Mouse (Mus musculus) cortical plate, adult 2 months (tissue): Measurements from ENCODE around the gene Serpina6.

Experiments used
- CTCF ChIP-seq: fragments of 200-500 bp; IDR thresholded peaks from 2 replicates; pipeline ENCODE4 v1.5.1; 2011; ENCODE audit warnings: mild to moderate bottlenecking, control low read depth, low read length; ENCODE audit not compliant: insufficient read depth; ENCODE audit errors: extremely low read depth
- POLR2A ChIP-seq: fragments of 200-500 bp; IDR thresholded peaks from 2 replicates; pipeline ENCODE4 v1.6.1; 2011; ENCODE audit warnings: mild to moderate bottlenecking, low read length, control low read depth; ENCODE audit not compliant: insufficient read depth; ENCODE audit errors: extremely low read depth

DNA sequence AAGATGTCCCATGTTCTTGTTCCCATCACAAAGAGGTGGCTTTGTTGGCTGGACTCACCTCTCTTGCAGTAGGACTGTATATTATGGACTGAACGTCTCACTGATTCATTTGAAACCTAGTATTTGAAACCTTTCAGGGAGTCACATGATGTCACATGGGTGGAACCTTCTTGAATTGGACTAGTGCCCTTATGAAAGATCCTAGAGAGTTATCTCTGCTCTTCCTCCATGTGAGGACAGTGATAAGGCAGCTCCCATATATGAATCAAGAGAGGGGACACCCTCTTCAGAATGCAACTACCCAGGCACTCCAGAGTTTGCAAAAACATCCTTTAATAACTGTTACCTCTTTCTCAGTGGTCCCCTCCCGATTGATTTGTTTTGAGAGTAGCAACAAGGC is 10.7 kb downstream of the Serpina6 start:
- TF ChIP-seq POLR2A (no peak), CTCF (no peak)
